Mouse (Mus musculus) MEL (cell line): ENCODE results near the gene Serpinf2. TPM values are rescaled to one million over a fixed set of nuclear protein-coding genes. Genes with fewer than 3 reads are reported as not detected.

Source experiments
- DNase-seq: peaks from one replicate; pipeline ENCODE4 v3.0.0; 2011; ENCODE audit warnings: low read depth, low spot score
- H3K27ac ChIP-seq: 2 replicates; pipeline ENCODE4 v1.5.1; 2012; ENCODE audit warnings: low read depth, mild to moderate bottlenecking, control low read depth, low read length, moderate library complexity; ENCODE audit not compliant: control insufficient read depth
- H3K27me3 ChIP-seq, 2 experiments: fragments of 150-350 bp in 1 of 2; sonication (generic) in 1 of 2; 2 replicates each; pipeline ENCODE4 v1.6.1; 2012; ENCODE audit warnings: low read length in 2 of 2, mild to moderate bottlenecking in 2 of 2, improper control_type of control experiment in 1 of 2, moderate library complexity in 1 of 2; ENCODE audit not compliant: insufficient read depth in 2 of 2, control insufficient read depth in 1 of 2
- H3K36me3 ChIP-seq, 2 experiments: 2 replicates each; pipeline ENCODE4 v1.6.1; 2012 to 2014; ENCODE audit warnings: low read length in 2 of 2, improper control_type of control experiment in 1 of 2, inconsistent platforms in 1 of 2, mild to moderate bottlenecking in 1 of 2; ENCODE audit not compliant: insufficient read depth in 2 of 2, control insufficient read depth in 1 of 2
- H3K4me1 ChIP-seq, 2 experiments: fragments of 150-350 bp in 1 of 2; sonication (generic) in 1 of 2; 2 replicates each; pipeline ENCODE4 v1.6.1; 2012; ENCODE audit warnings: low read length in 2 of 2, improper control_type of control experiment in 1 of 2, mild to moderate bottlenecking in 1 of 2; ENCODE audit not compliant: insufficient read depth in 2 of 2, control insufficient read depth in 1 of 2
- H3K4me3 ChIP-seq, 2 experiments: fragments of 150-350 bp in 1 of 2; sonication (generic) in 1 of 2; 2 replicates each; pipeline ENCODE4 v1.5.1; 2012; ENCODE audit warnings: low read depth in 2 of 2, low read length in 2 of 2, mild to moderate bottlenecking in 2 of 2, moderate library complexity in 2 of 2, control low read depth in 1 of 2, improper control_type of control experiment in 1 of 2; ENCODE audit not compliant: control insufficient read depth in 1 of 2, insufficient read depth in 1 of 2
- H3K79me2 ChIP-seq: 2 replicates; pipeline ENCODE4 v1.6.1; 2012; ENCODE audit warnings: mild to moderate bottlenecking, low read length, moderate library complexity; ENCODE audit not compliant: control insufficient read depth, poor library complexity, insufficient read depth
- H3K9ac ChIP-seq: 2 replicates; pipeline ENCODE4 v1.6.1; 2012; ENCODE audit warnings: low read depth, mild to moderate bottlenecking, control low read depth, low read length, moderate library complexity; ENCODE audit not compliant: control insufficient read depth, poor library complexity, severe bottlenecking
- H3K9me3 ChIP-seq: fragments of 150-350 bp; sonication (generic); replicated peaks from 2 replicates; pipeline ENCODE4 v1.6.1; 2012; ENCODE audit warnings: mild to moderate bottlenecking, low read length, improper control_type of control experiment, moderate library complexity; ENCODE audit not compliant: insufficient read depth
- BHLHE40 ChIP-seq: IDR thresholded peaks from 2 replicates; pipeline ENCODE4 v1.6.1; 2012; ENCODE audit warnings: low read depth, mild to moderate bottlenecking, inconsistent platforms, low read length, improper control_type of control experiment, borderline replicate concordance
- CHD1 ChIP-seq: IDR thresholded peaks from 2 replicates; pipeline ENCODE4 v1.6.1; 2012; ENCODE audit warnings: low read depth, mild to moderate bottlenecking, inconsistent platforms, low read length, improper control_type of control experiment
- E2F4 ChIP-seq: IDR thresholded peaks from 2 replicates; pipeline ENCODE4 v1.6.1; 2011; ENCODE audit warnings: low read depth, low read length, improper control_type of control experiment, borderline replicate concordance
- ELF1 ChIP-seq: IDR thresholded peaks from 2 replicates; pipeline ENCODE4 v1.6.1; 2014; ENCODE audit warnings: low read depth, mild to moderate bottlenecking, inconsistent platforms, low read length, improper control_type of control experiment, moderate library complexity
- EP300 ChIP-seq, 2 experiments: IDR thresholded peaks; 2 replicates each; pipeline ENCODE4 v1.6.1; 2011; ENCODE audit warnings: improper control_type of control experiment in 2 of 2, low read length in 2 of 2, low read depth in 1 of 2, mild to moderate bottlenecking in 1 of 2
- ETS1 ChIP-seq: IDR thresholded peaks from 2 replicates; pipeline ENCODE4 v1.6.1; 2012; ENCODE audit warnings: low read depth, mild to moderate bottlenecking, inconsistent platforms, low read length, improper control_type of control experiment, moderate library complexity
- GABPA ChIP-seq: IDR thresholded peaks from 2 replicates; pipeline ENCODE4 v1.6.1; 2012; ENCODE audit warnings: low read depth, mild to moderate bottlenecking, inconsistent platforms, low read length, improper control_type of control experiment, moderate library complexity
- GATA1 ChIP-seq: IDR thresholded peaks from 2 replicates; pipeline ENCODE4 v1.6.1; 2011; ENCODE audit warnings: low read depth, low read length, improper control_type of control experiment
- JUND ChIP-seq: IDR thresholded peaks from 2 replicates; pipeline ENCODE4 v1.6.1; 2011; ENCODE audit warnings: low read depth, mild to moderate bottlenecking, improper control_type of control experiment, low read length
- MAX ChIP-seq: IDR thresholded peaks from 2 replicates; pipeline ENCODE4 v1.6.1; 2011; ENCODE audit warnings: low read length, improper control_type of control experiment
- MAZ ChIP-seq: IDR thresholded peaks from 2 replicates; pipeline ENCODE4 v1.6.1; 2012; ENCODE audit warnings: low read depth, mild to moderate bottlenecking, inconsistent platforms, low read length, improper control_type of control experiment
- MEF2A ChIP-seq: IDR thresholded peaks from 2 replicates; pipeline ENCODE4 v1.6.1; 2014; ENCODE audit warnings: low read depth, mild to moderate bottlenecking, inconsistent platforms, low read length, improper control_type of control experiment; ENCODE audit not compliant: poor library complexity, insufficient replicate concordance, severe bottlenecking; ENCODE audit errors: extremely low read depth
- MYC ChIP-seq: IDR thresholded peaks from 2 replicates; pipeline ENCODE4 v1.6.1; 2011; ENCODE audit warnings: low read depth, mild to moderate bottlenecking, low read length, improper control_type of control experiment, moderate library complexity
- NELFE ChIP-seq: IDR thresholded peaks from 2 replicates; pipeline ENCODE4 v1.6.1; 2011; ENCODE audit warnings: low read depth, low read length, improper control_type of control experiment
- NRF1 ChIP-seq: IDR thresholded peaks from 2 replicates; pipeline ENCODE4 v1.6.1; 2014; ENCODE audit warnings: low read depth, mild to moderate bottlenecking, inconsistent platforms, low read length, improper control_type of control experiment, moderate library complexity; ENCODE audit not compliant: poor library complexity, insufficient read depth, severe bottlenecking
- POLR2A ChIP-seq, 2 experiments: IDR thresholded peaks; 2 replicates each; pipeline ENCODE4 v1.6.1; 2011 to 2012; ENCODE audit warnings: low read length in 2 of 2, mild to moderate bottlenecking in 2 of 2, control low read depth in 1 of 2, improper control_type of control experiment in 1 of 2, low read depth in 1 of 2, moderate library complexity in 1 of 2; ENCODE audit not compliant: control insufficient read depth in 1 of 2, insufficient read depth in 1 of 2, poor library complexity in 1 of 2
- RAD21 ChIP-seq: IDR thresholded peaks from 2 replicates; pipeline ENCODE4 v1.6.1; 2011; ENCODE audit warnings: mild to moderate bottlenecking, low read depth, low read length, improper control_type of control experiment
- RCOR1 ChIP-seq: IDR thresholded peaks from 2 replicates; pipeline ENCODE4 v1.6.1; 2012; ENCODE audit warnings: low read depth, mild to moderate bottlenecking, inconsistent platforms, low read length, improper control_type of control experiment
- SIN3A ChIP-seq: IDR thresholded peaks from 2 replicates; pipeline ENCODE4 v1.6.1; 2012; ENCODE audit warnings: low read length, improper control_type of control experiment, inconsistent platforms
- TAL1 ChIP-seq: IDR thresholded peaks from 2 replicates; pipeline ENCODE4 v1.6.1; 2012; ENCODE audit warnings: mild to moderate bottlenecking, inconsistent platforms, low read length, moderate library complexity, mixed read lengths
- TCF12 ChIP-seq: IDR thresholded peaks from 2 replicates; pipeline ENCODE4 v1.6.1; 2014; ENCODE audit warnings: low read depth, mild to moderate bottlenecking, inconsistent platforms, low read length, improper control_type of control experiment, moderate library complexity
- USF1 ChIP-seq: IDR thresholded peaks from 2 replicates; pipeline ENCODE4 v1.6.1; 2014; ENCODE audit warnings: low read depth, mild to moderate bottlenecking, inconsistent platforms, low read length, improper control_type of control experiment, moderate library complexity
- USF2 ChIP-seq, 2 experiments: IDR thresholded peaks; 2 replicates each; pipeline ENCODE4 v1.6.1; 2011 to 2012; ENCODE audit warnings: improper control_type of control experiment in 2 of 2, low read length in 2 of 2, borderline replicate concordance in 1 of 2, inconsistent platforms in 1 of 2, low read depth in 1 of 2, mild to moderate bottlenecking in 1 of 2; ENCODE audit not compliant: insufficient read depth in 1 of 2
- ZC3H11A ChIP-seq: IDR thresholded peaks from 2 replicates; pipeline ENCODE4 v1.6.1; 2012; ENCODE audit warnings: low read depth, mild to moderate bottlenecking, inconsistent platforms, low read length, improper control_type of control experiment
- ZMIZ1 ChIP-seq: IDR thresholded peaks from 2 replicates; pipeline ENCODE4 v1.6.1; 2012; ENCODE audit warnings: low read depth, mild to moderate bottlenecking, inconsistent platforms, low read length, improper control_type of control experiment, moderate library complexity
- polyA plus RNA-seq, 2 experiments: library from polyadenylated mRNA; stranded (reverse) in 1 of 2; unstranded in 1 of 2; fragments of >175 nt in 1 of 2; fragments of >200 nt in 1 of 2; gene quantifications; 2 replicates each; pipeline versions ENCODE4 v1.2.1 to v1.2.4; 2012; ENCODE audit warnings: low replicate concordance in 2 of 2, low read depth in 1 of 2; ENCODE audit not compliant: insufficient read length in 2 of 2, insufficient read depth in 1 of 2, missing spikeins in 1 of 2
- total RNA-seq: library from RNA; depleted of rRNA; stranded (reverse); fragments of 300-350 nt; gene quantifications from 2 replicates; pipeline ENCODE4 v1.2.3, GENCODE M21; 2012

Serpinf2 gene
- total and polyA plus RNA-seq, 3 experiments, result 0.07 TPM; not detected in 2

DNA sequence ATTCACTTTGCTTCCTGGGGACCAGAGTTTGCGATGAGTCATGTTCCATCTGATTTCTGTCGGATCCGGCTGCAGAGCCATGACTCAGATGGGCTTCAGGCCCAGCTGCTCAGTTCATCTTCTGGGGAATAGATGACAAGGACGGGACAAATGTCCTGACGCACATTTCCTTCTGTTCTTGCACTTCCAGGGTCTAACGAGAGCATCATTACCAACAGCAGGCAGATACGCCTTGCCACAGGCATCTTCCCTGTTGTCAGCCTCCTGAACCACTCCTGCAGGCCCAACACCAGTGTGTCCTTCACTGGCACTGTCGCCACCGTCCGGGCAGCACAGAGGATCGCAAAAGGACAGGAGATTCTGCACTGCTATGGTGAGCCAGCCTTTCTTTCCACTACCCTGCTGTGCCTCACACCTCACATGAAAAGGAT is 40.0 kb downstream of the Serpinf2 start:
- H3K9ac ChIP-seq, result no peak overlapping the region
- no peak overlapping the region for H3K4me3 ChIP-seq
- peak; percentile 26 for DNase-seq
- H3K27ac ChIP-seq, result no peak overlapping the region
- H3K9me3 ChIP-seq, result no peaks in the 10 kb centered on the region
- H3K27me3 ChIP-seq, result no peaks in the 10 kb centered on the region
- H3K4me1 ChIP-seq, result no peaks in the 10 kb centered on the region
- H3K36me3 ChIP-seq, result no peaks in the 10 kb centered on the region
- no peaks in the 10 kb centered on the region for H3K79me2 ChIP-seq
- TF ChIP-seq TAL1 (no peak), EP300 (IDR thresholded peaks at IDR 0.05; ENCODE audit: low read depth in 1 of 2, low read length in 2 of 2) (no peak), BHLHE40 (no peak), RCOR1 (no peak), ELF1 (no peak), CHD1 (no peak), NRF1 (no peak), USF1 (no peak), MEF2A (no peak), NELFE (no peak), ETS1 (no peak), GATA1 (no peak), RAD21 (no peak), E2F4 (no peak), JUND (no peak), TCF12 (no peak), MAZ (no peak), ZC3H11A (no peak), GABPA (no peak)

GRCm38 (mm10) chr11:75397452-75397851 is 41.9 kb downstream of the Serpinf2 start:
- H3K9ac ChIP-seq, result no peak overlapping the region
- no peaks in the 10 kb centered on the region for H3K4me1 ChIP-seq
- no peaks in the 10 kb centered on the region for H3K9me3 ChIP-seq
- no peak for DNase-seq
- H3K36me3 ChIP-seq, result no peaks in the 10 kb centered on the region
- no peaks in the 10 kb centered on the region for H3K79me2 ChIP-seq
- H3K4me3 ChIP-seq, result no peak overlapping the region
- no peak overlapping the region for H3K27ac ChIP-seq
- no peaks in the 10 kb centered on the region for H3K27me3 ChIP-seq
- TF ChIP-seq MAX, result no peak
- TF ChIP-seq RAD21, result no peak
- no peak for TF ChIP-seq USF2 (IDR thresholded peaks at IDR 0.05; ENCODE audit: borderline replicate concordance in 1 of 2, insufficient read depth in 1 of 2, low read depth in 1 of 2, low read length in 2 of 2)
- no peak for TF ChIP-seq SIN3A
- no peak for TF ChIP-seq JUND
- TF ChIP-seq ZMIZ1, result no peak
- no peak for TF ChIP-seq ELF1
- no peak for TF ChIP-seq ETS1
- no peak for TF ChIP-seq POLR2A (IDR thresholded peaks at IDR 0.05; ENCODE audit: control insufficient read depth in 1 of 2, insufficient read depth in 1 of 2, low read depth in 1 of 2, low read length in 2 of 2, poor library complexity in 1 of 2)
- TF ChIP-seq MYC, result no peak
